Mouse (Mus musculus) kidney, postnatal 0 days (tissue): Measurements from ENCODE around the gene Kazald1. TPM values are rescaled to one million over a fixed set of nuclear protein-coding genes. Genes with fewer than 3 reads are reported as not detected.

ENCODE experiments used
- ATAC-seq: fragments of 200-750 bp; cut with Nextera tagmentation; replicated peaks from 2 replicates; pipeline ENCODE4 v1.8.0; 2017; ENCODE audit warnings: low read depth, moderate number of reproducible peaks, moderate TSS enrichment, moderate library complexity; ENCODE audit not compliant: low FRiP score
- DNase-seq: peaks from one replicate; pipeline ENCODE4 v3.0.0-alpha.2; 2016; ENCODE audit warnings: low spot score
- H3K27ac ChIP-seq: fragments of 300-500 bp; sonication (generic); 2 replicates; pipeline ENCODE4 v1.5.1; 2014; ENCODE audit warnings: mild to moderate bottlenecking
- H3K27me3 ChIP-seq: fragments of 300-500 bp; sonication (generic); 2 replicates; pipeline ENCODE4 v1.6.1; 2014; ENCODE audit warnings: low read length, mixed read lengths; ENCODE audit not compliant: insufficient read depth
- H3K36me3 ChIP-seq: fragments of 300-500 bp; sonication (generic); 2 replicates; pipeline ENCODE4 v1.6.1; 2014; ENCODE audit warnings: low read length, mixed read lengths; ENCODE audit not compliant: insufficient read depth
- H3K4me1 ChIP-seq: fragments of 300-500 bp; sonication (generic); replicated peaks from 2 replicates; pipeline ENCODE4 v1.6.1; 2014; ENCODE audit warnings: antibody characterized with exemption, low read length, mixed read lengths; ENCODE audit not compliant: insufficient read depth
- H3K4me2 ChIP-seq: fragments of 300-500 bp; sonication (generic); 2 replicates; pipeline ENCODE4 v1.6.1; 2014; ENCODE audit warnings: mild to moderate bottlenecking, low read length, moderate library complexity, mixed read lengths
- H3K4me3 ChIP-seq: fragments of 300-500 bp; sonication (generic); replicated peaks from 2 replicates; pipeline ENCODE4 v1.5.1; 2014; ENCODE audit warnings: low read depth, low read length
- H3K9ac ChIP-seq: fragments of 300-500 bp; sonication (generic); 2 replicates; pipeline ENCODE4 v1.6.1; 2014; ENCODE audit warnings: low read depth, low read length
- H3K9me3 ChIP-seq: fragments of 300-500 bp; sonication (generic); replicated peaks from 2 replicates; pipeline ENCODE4 v1.6.1; 2016; ENCODE audit warnings: low read length, inconsistent platforms, mixed read lengths
- CTCF ChIP-seq: IDR thresholded peaks from 2 replicates; pipeline ENCODE4 v1.5.1; 2016; ENCODE audit warnings: antibody characterized with exemption, low read depth, mild to moderate bottlenecking, moderate library complexity
- WGBS: fragments of 180-500 bp; shearing (Covaris S2); extraction: QIAGEN DNeasy Blood & Tissue Kit; methylation state at CpG from one replicate; pipeline ENCODE4 v1.1.7; 2014; 5-methylcytosine and 5-hydroxymethylcytosine counted together
- polyA plus RNA-seq: library from polyadenylated mRNA; unstranded; fragments of >200 nt; fragmentation: Nextera tagmentation; extraction: Ambion mirVana; gene quantifications from 2 replicates; pipeline ENCODE4 v1.2.1, GENCODE M21; 2015

Gene Kazald1
- polyA plus RNA-seq, 1 experiment from 2014 or later = 23.6 TPM

DNA sequence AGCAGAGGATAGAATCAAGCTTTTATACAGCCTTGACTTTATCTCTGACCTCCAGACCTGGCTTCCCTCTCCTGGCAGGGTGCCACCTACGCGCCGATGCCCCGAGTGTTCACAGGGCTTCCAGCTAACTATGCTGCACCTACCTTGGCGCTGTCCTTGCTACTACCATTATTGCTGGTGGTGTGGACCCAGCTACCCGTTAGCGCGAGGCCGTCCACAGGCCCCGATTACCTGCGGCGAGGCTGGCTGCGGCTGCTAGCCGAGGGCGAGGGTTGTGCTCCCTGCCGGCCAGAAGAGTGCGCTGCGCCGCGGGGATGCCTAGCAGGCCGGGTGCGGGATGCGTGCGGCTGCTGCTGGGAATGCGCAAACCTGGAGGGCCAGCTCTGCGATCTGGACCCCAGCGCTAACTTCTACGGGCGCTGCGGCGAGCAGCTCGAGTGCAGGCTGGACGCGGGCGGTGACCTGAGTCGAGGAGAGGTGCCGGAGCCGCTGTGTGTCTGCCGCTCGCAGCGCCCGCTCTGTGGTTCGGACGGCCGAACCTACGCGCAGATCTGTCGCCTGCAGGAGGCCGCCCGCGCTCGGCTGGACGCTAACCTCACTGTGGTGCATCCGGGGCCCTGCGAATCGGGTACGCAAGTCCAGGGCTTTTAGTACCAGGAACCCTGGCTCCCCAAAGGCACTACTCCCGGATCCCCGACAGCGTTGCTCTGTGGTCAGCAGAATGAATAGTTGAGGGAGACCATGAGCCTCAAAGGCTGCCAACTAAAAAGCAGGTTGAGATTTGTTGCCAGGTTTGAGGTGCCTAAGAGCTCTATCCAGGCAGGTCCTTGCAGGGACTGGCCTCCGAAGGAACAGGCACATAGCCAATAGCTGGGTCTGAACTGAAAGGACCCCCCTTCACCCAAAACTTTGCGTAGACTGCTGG is 1.8 kb downstream of the Kazald1 start:
- H3K27me3 ChIP-seq = peaks cover 25% of the 10 kb centered on the region
- TF ChIP-seq CTCF = peak; percentile 69
- H3K36me3 ChIP-seq = no peaks in the 10 kb centered on the region
- no peaks in the 10 kb centered on the region for H3K9me3 ChIP-seq
- DNase-seq = peak; percentile 77
- peak overlapping the region; percentile 46 for H3K9ac ChIP-seq
- H3K4me3 ChIP-seq = peak overlapping the region; percentile 55
- no peak overlapping the region; the same call in 1 of the 2 replicates for H3K27ac ChIP-seq
- 1% methylated on average over 62 of the region's 62 CpGs for WGBS
- peaks cover 26% of the 10 kb centered on the region for H3K4me1 ChIP-seq
- H3K4me2 ChIP-seq = peak overlapping the region; percentile 82
- 0 out of 2 replicates have a peak, but pooled peaks have one; percentile 5 for ATAC-seq

DNA sequence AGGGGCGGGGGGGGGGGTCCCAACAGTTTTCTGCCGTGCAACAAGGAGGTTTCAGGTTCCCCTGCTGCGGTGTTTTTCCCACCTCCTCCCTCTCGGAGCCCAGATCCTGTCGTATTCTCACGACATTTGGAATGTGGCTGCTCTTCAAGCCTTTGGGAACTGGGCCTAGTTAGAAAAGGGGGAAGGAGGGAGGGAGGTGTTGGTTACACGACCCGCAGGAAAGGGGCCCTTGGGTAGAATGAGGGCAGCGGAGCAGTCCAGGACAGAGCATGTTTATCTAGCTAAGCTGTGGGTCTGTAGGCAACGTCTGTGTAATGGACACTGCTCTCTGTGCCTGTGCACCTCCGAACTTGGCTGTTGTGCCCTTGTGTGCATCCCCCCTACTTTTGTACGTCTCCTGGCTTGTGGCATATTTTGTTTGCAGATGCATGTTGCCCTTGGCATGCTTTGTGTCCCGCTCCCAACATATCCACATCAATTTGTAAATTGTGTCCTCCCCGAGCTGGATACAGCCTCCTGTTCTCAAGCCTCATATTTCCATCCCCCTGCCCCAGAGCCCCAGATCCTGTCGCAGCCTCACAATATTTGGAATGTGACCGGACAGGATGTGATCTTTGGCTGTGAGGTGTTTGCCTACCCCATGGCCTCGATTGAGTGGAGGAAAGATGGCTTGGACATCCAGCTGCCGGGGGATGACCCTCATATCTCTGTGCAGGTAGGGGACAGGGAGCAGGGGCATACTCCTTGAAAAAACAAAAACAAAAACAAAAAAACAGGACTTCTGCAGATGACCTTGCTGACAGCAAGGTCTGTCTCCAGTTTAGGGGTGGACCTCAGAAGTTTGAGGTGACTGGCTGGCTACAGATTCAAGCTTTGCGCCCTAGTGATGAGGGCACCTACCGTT is 3.0 kb downstream of the Kazald1 start:
- no peak overlapping the region for H3K27ac ChIP-seq
- peaks cover 30% of the 10 kb centered on the region for H3K27me3 ChIP-seq
- ATAC-seq (no peak), DNase-seq (peak; percentile 78)
- peak overlapping the region; percentile 82; the same call in 1 of the 2 replicates for H3K4me2 ChIP-seq
- H3K9ac ChIP-seq = no peak overlapping the region
- WGBS = 11% methylated on average over 20 of the region's 20 CpGs
- no peaks in the 10 kb centered on the region for H3K36me3 ChIP-seq
- TF ChIP-seq CTCF = no peak
- H3K9me3 ChIP-seq = no peaks in the 10 kb centered on the region
- peaks cover 26% of the 10 kb centered on the region for H3K4me1 ChIP-seq
- H3K4me3 ChIP-seq = 0 out of 2 replicates have a peak overlapping the region, but pooled peaks have one; percentile 1

DNA sequence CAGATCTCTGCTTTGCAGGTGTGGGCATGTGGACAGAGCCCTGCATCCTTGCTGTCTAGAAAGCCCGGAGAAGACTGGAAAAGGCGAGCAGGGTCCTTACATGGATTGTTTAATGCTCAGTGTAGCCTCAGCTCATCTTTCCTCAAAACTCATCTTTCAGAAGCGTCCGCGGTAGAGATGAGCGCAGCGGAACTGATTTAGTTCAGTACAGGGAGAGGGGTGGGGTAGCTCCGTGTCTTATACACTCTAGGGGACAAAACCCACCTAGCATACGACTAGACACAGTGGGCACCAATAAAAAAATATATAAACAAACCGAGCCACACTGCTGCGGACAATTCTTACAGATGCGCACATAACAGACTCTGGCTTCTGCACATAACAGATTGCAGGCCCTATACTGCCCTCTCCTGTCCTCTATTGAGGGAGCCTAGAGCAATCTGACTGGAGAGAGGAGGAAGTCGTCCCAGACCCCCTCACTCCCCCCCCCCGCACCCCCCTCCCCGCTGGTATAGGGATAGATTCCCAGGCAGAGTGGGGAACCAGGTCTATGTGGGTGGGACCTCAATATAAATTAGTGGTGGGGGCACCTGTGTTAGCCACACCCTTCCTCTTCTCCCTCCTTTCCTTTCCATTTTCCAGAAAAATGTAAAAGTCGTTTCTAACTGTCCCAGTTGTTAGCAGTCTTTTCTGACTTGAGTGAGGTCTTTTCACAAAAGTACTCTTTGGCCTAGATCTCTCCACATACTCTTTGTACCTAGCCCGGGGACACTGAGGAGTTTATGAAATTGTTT is 4.1 kb downstream of the Kazald1 start:
- peak overlapping the region; percentile 32; the same call in 1 of the 2 replicates for H3K9ac ChIP-seq
- no peaks in the 10 kb centered on the region for H3K36me3 ChIP-seq
- H3K27me3 ChIP-seq = peaks cover 30% of the 10 kb centered on the region
- peak overlapping the region; percentile 73 for H3K4me2 ChIP-seq
- peaks cover 23% of the 10 kb centered on the region for H3K4me1 ChIP-seq
- H3K27ac ChIP-seq = peak overlapping the region; percentile 61
- peak; percentile 60; the same call in 1 of the 2 replicates for TF ChIP-seq CTCF
- 6% methylated on average over 17 of the region's 17 CpGs for WGBS
- no peaks in the 10 kb centered on the region for H3K9me3 ChIP-seq
- DNase-seq (peak; percentile 91), ATAC-seq (no peak)
- H3K4me3 ChIP-seq = peak overlapping the region; percentile 34

- H3K9ac ChIP-seq = peak overlapping the region; percentile 32; the same call in 1 of the 2 replicates
- H3K9me3 ChIP-seq = no peaks in the 10 kb centered on the region
- H3K4me3 ChIP-seq = peak overlapping the region; percentile 34
- H3K27ac ChIP-seq = peak overlapping the region; percentile 61
- peaks cover 30% of the 10 kb centered on the region for H3K27me3 ChIP-seq
- 1% methylated on average over 45 of the region's 45 CpGs for WGBS
- ATAC-seq = peak; percentile 5; the same call in 1 of the 2 replicates
- peaks cover 23% of the 10 kb centered on the region for H3K4me1 ChIP-seq
- no peaks in the 10 kb centered on the region for H3K36me3 ChIP-seq
- DNase-seq = peak; percentile 79
- peak overlapping the region; percentile 73 for H3K4me2 ChIP-seq
- 0 out of 2 replicates have a peak, but pooled peaks have one; percentile 17 for TF ChIP-seq CTCF
Observed at GRCm38 (mm10) chr19:45079769-45080515, 4.9 kb downstream of the Kazald1 start.

- peaks cover 30% of the 10 kb centered on the region for H3K27me3 ChIP-seq
- peak overlapping the region; percentile 73 for H3K4me2 ChIP-seq
- H3K36me3 ChIP-seq = no peaks in the 10 kb centered on the region
- no peak overlapping the region for H3K27ac ChIP-seq
- ATAC-seq (no peak), DNase-seq (no peak)
- TF ChIP-seq CTCF = no peak
- 3% methylated on average over 17 of the region's 17 CpGs for WGBS
- peak overlapping the region; percentile 34 for H3K4me3 ChIP-seq
- peaks cover 23% of the 10 kb centered on the region for H3K4me1 ChIP-seq
- H3K9me3 ChIP-seq = no peaks in the 10 kb centered on the region
- peak overlapping the region; percentile 32; the same call in 1 of the 2 replicates for H3K9ac ChIP-seq
Observed at GRCm38 (mm10) chr19:45080711-45081110, 5.7 kb downstream of the Kazald1 start.
